Mouse (Mus musculus) midbrain, embryonic 10.5 days (tissue): ENCODE data around the gene Mpzl3. TPM values are rescaled to one million over a fixed set of nuclear protein-coding genes. Genes with fewer than 3 reads are reported as not detected.

Experiments used
- DNase-seq: peaks from one replicate; pipeline ENCODE4 v3.0.0-alpha.2; 2017; ENCODE audit warnings: low spot score
- H3K27ac ChIP-seq: fragments of 300-500 bp; sonication (generic); replicated peaks from 2 replicates; pipeline ENCODE4 v1.5.1; 2016; ENCODE audit warnings: mild to moderate bottlenecking
- H3K27me3 ChIP-seq: fragments of 300-500 bp; sonication (generic); 2 replicates; pipeline ENCODE4 v1.6.1; 2016; ENCODE audit warnings: low read depth, mild to moderate bottlenecking; ENCODE audit not compliant: poor library complexity, severe bottlenecking
- H3K36me3 ChIP-seq: fragments of 300-500 bp; sonication (generic); 2 replicates; pipeline ENCODE4 v1.6.1; 2016; ENCODE audit warnings: mild to moderate bottlenecking, moderate library complexity
- H3K4me1 ChIP-seq: fragments of 300-500 bp; sonication (generic); 2 replicates; pipeline ENCODE4 v1.6.1; 2016
- H3K4me3 ChIP-seq: fragments of 300-500 bp; sonication (generic); 2 replicates; pipeline ENCODE4 v1.5.1; 2016; ENCODE audit warnings: mild to moderate bottlenecking, moderate library complexity
- H3K9me3 ChIP-seq: fragments of 300-500 bp; sonication (generic); replicated peaks from 2 replicates; pipeline ENCODE4 v1.6.1; 2016; ENCODE audit warnings: mild to moderate bottlenecking
- WGBS: fragments of 180-500 bp; shearing (Covaris S2); methylation state at CpG from one replicate; pipeline ENCODE4 v1.1.7; 2016; 5-methylcytosine and 5-hydroxymethylcytosine counted together
- polyA plus RNA-seq: library from polyadenylated mRNA; unstranded; fragments of >200 nt; fragmentation: Nextera tagmentation; extraction: Ambion mirVana; gene quantifications from 2 replicates; pipeline ENCODE4 v1.2.1, GENCODE M21; 2016

The Mpzl3 gene
- polyA plus RNA-seq, 1 experiment from 2014 or later, result 2.4 TPM

- peaks cover 48% of the 10 kb centered on the region for H3K27me3 ChIP-seq
Observed at GRCm38 (mm10) chr9:45119954-45120530, 65.1 kb downstream of the Mpzl3 start.

GRCm38 (mm10) chr9:45120567-45120966 lies 65.6 kb downstream of the Mpzl3 start:
- Histone ChIP-seq H3K27ac (no peak overlapping the region), H3K27me3 (peaks cover 48% of the 10 kb centered on the region), H3K4me1 (peaks cover 29% of the 10 kb centered on the region), H3K4me3 (no peak overlapping the region), H3K36me3 (0 out of 2 replicates have a peak, but pooled peaks cover 4% of the 10 kb centered on the region), H3K9me3 (no peaks in the 10 kb centered on the region)
- no peak for DNase-seq
- WGBS, result 91% methylated on average over 6 of the region's 6 CpGs

More at GRCm38 (mm10) chr9:45119954-45120530, 65.1 kb downstream of the Mpzl3 start:
- Histone ChIP-seq H3K4me1 (peaks cover 32% of the 10 kb centered on the region), H3K4me3 (no peak overlapping the region), H3K9me3 (no peaks in the 10 kb centered on the region), H3K27ac (no peak overlapping the region), H3K36me3 (no peaks in the 10 kb centered on the region)
- WGBS, result 93% methylated on average over 14 of the region's 14 CpGs
- no peak for DNase-seq

- Histone ChIP-seq H3K36me3 (0 out of 2 replicates have a peak, but pooled peaks cover 9% of the 10 kb centered on the region), H3K4me3 (no peak overlapping the region), H3K9me3 (no peaks in the 10 kb centered on the region), H3K4me1 (peaks cover 25% of the 10 kb centered on the region), H3K27me3 (peaks cover 45% of the 10 kb centered on the region), H3K27ac (no peak overlapping the region)
- DNase-seq, result no peak
- 66% methylated on average over 6 of the region's 6 CpGs for WGBS
Observed at GRCm38 (mm10) chr9:45121001-45121400, 66.0 kb downstream of the Mpzl3 start.

- DNase-seq, result peak; percentile 78
- Histone ChIP-seq H3K27ac (0 out of 2 replicates have a peak overlapping the region, but pooled peaks have one; percentile 20), H3K4me3 (peak overlapping the region; percentile 35; the same call in 1 of the 2 replicates), H3K9me3 (no peaks in the 10 kb centered on the region), H3K27me3 (peaks cover 37% of the 10 kb centered on the region), H3K4me1 (peaks cover 21% of the 10 kb centered on the region), H3K36me3 (0 out of 2 replicates have a peak, but pooled peaks cover 9% of the 10 kb centered on the region)
- WGBS, result 6% methylated on average over 10 of the region's 10 CpGs
Observed at GRCm38 (mm10) chr9:45121769-45122168, 66.8 kb downstream of the Mpzl3 start.

GRCm38 (mm10) chr9:45122209-45122761 lies 67.3 kb downstream of the Mpzl3 start:
- H3K4me3 ChIP-seq, result peak overlapping the region; percentile 35; the same call in 1 of the 2 replicates
- H3K36me3 ChIP-seq, result 0 out of 2 replicates have a peak, but pooled peaks cover 9% of the 10 kb centered on the region
- peak overlapping the region; percentile 20; the same call in 1 of the 2 replicates for H3K27ac ChIP-seq
- peaks cover 32% of the 10 kb centered on the region for H3K27me3 ChIP-seq
- no peak for DNase-seq
- no peaks in the 10 kb centered on the region for H3K9me3 ChIP-seq
- 28% methylated on average over 9 of the region's 9 CpGs for WGBS
- peaks cover 21% of the 10 kb centered on the region for H3K4me1 ChIP-seq

GRCm38 (mm10) chr9:45125211-45125610 lies 70.2 kb downstream of the Mpzl3 start:
- H3K36me3 ChIP-seq, result 0 out of 2 replicates have a peak, but pooled peaks cover 9% of the 10 kb centered on the region
- 93% methylated on average over 14 of the region's 14 CpGs for WGBS
- no peaks in the 10 kb centered on the region for H3K9me3 ChIP-seq
- no peak overlapping the region for H3K27ac ChIP-seq
- no peak for DNase-seq
- no peak overlapping the region for H3K4me3 ChIP-seq
- peaks cover 8% of the 10 kb centered on the region for H3K4me1 ChIP-seq
- H3K27me3 ChIP-seq, result peaks cover 29% of the 10 kb centered on the region

GRCm38 (mm10) chr9:45126941-45127340 lies 72.0 kb downstream of the Mpzl3 start:
- H3K36me3 ChIP-seq, result 0 out of 2 replicates have a peak, but pooled peaks cover 9% of the 10 kb centered on the region
- 50% methylated on average over 7 of the region's 7 CpGs for WGBS
- H3K27me3 ChIP-seq, result peaks cover 13% of the 10 kb centered on the region
- DNase-seq, result no peak
- H3K4me1 ChIP-seq, result peaks cover 6% of the 10 kb centered on the region
- H3K4me3 ChIP-seq, result no peak overlapping the region
- no peak overlapping the region for H3K27ac ChIP-seq
- no peaks in the 10 kb centered on the region for H3K9me3 ChIP-seq

Other genes with a start within 250 kb of the Mpzl3 start
- 11.1 and 12.5 TPM in 2 replicates for gene Kmt2a, start 173.9 kb upstream of the Mpzl3 start, polyA plus RNA-seq
- gene Atp5l, start 134.4 kb upstream of the Mpzl3 start, polyA plus RNA-seq, result 541 and 557 TPM in 2 replicates
- gene Ube4a, start 89.6 kb upstream of the Mpzl3 start, polyA plus RNA-seq, result 24.2 and 26.8 TPM in 2 replicates
- not detected in 2 replicates for gene Cd3g, start 74.8 kb upstream of the Mpzl3 start, polyA plus RNA-seq
- gene Cd3d, start 73.4 kb upstream of the Mpzl3 start, polyA plus RNA-seq, result not detected in 2 replicates
- not detected in 2 replicates for gene Cd3e, start 45.6 kb upstream of the Mpzl3 start, polyA plus RNA-seq
- 0.87 and 1.0 TPM in 2 replicates for gene Mpzl2, start 15.4 kb upstream of the Mpzl3 start, polyA plus RNA-seq
- gene Jaml, start 24.0 kb downstream of the Mpzl3 start, polyA plus RNA-seq, result 0.10 and 0.14 TPM in 2 replicates
- gene Scn2b, start 62.6 kb downstream of the Mpzl3 start, polyA plus RNA-seq, result 4.2 and 5.6 TPM in 2 replicates
- gene Scn4b, start 83.2 kb downstream of the Mpzl3 start, polyA plus RNA-seq, result 0.16 and 0.28 TPM in 2 replicates
- gene BC049352, start 126.8 kb downstream of the Mpzl3 start, polyA plus RNA-seq, result not detected in 2 replicates
- gene Tmprss4, start 148.9 kb downstream of the Mpzl3 start, polyA plus RNA-seq, result not detected in 2 replicates
- 0.62 and 0.89 TPM in 2 replicates for gene Il10ra, start 214.0 kb downstream of the Mpzl3 start, polyA plus RNA-seq